Mouse (Mus musculus) myocyte (in vitro differentiated cells): Measurements from ENCODE around the gene Rbm47.

ENCODE experiments used
- CEBPB ChIP-seq: IDR thresholded peaks from 2 replicates; pipeline ENCODE4 v1.6.1; 2011; ENCODE audit warnings: mild to moderate bottlenecking, moderate library complexity; ENCODE audit not compliant: poor library complexity, insufficient read depth, severe bottlenecking
- E2F4 ChIP-seq: IDR thresholded peaks from one replicate; pipeline ENCODE4 v1.6.1; 2011; ENCODE audit warnings: mild to moderate bottlenecking, control low read depth, moderate library complexity; ENCODE audit not compliant: insufficient read depth
- MAX ChIP-seq: IDR thresholded peaks from one replicate; pipeline ENCODE4 v1.6.1; 2011; ENCODE audit warnings: low read depth, mild to moderate bottlenecking, control low read depth
- MYOG ChIP-seq, 3 experiments: IDR thresholded peaks; one replicate each; pipeline ENCODE4 v1.6.1; 2011; ENCODE audit warnings: control low read depth in 2 of 3, low read depth in 2 of 3, mild to moderate bottlenecking in 2 of 3; ENCODE audit not compliant: insufficient read length in 2 of 3, control insufficient read depth in 1 of 3, insufficient read depth in 1 of 3
- POLR2A ChIP-seq: IDR thresholded peaks from one replicate; pipeline ENCODE4 v1.6.1; 2011; ENCODE audit warnings: low read depth, mild to moderate bottlenecking, control low read depth, moderate library complexity; ENCODE audit not compliant: insufficient read length
- POLR2AphosphoS2 ChIP-seq: IDR thresholded peaks from one replicate; pipeline ENCODE4 v1.6.1; 2011; ENCODE audit warnings: low read depth, control low read depth; ENCODE audit not compliant: insufficient read length
- REST ChIP-seq: IDR thresholded peaks from one replicate; pipeline ENCODE4 v1.6.1; 2011; ENCODE audit warnings: mild to moderate bottlenecking, control low read depth, moderate library complexity; ENCODE audit not compliant: insufficient read depth, insufficient read length
- TCF12 ChIP-seq: IDR thresholded peaks from one replicate; pipeline ENCODE4 v1.6.1; 2011; ENCODE audit warnings: mild to moderate bottlenecking, control low read depth; ENCODE audit not compliant: poor library complexity, insufficient read depth, severe bottlenecking
- TCF3 ChIP-seq: IDR thresholded peaks from one replicate; pipeline ENCODE4 v1.6.1; 2011; ENCODE audit warnings: low read depth, control low read depth; ENCODE audit not compliant: insufficient read length
- USF1 ChIP-seq: IDR thresholded peaks from one replicate; pipeline ENCODE4 v1.6.1; 2011; ENCODE audit warnings: low read depth, mild to moderate bottlenecking, control low read depth, moderate library complexity

GRCm38 (mm10) chr5:66083350-66083749, 89.6 kb downstream of the Rbm47 start:
- TF ChIP-seq E2F4: no peak
- TF ChIP-seq CEBPB: no peak
- no peak for TF ChIP-seq POLR2A
- no peak for TF ChIP-seq USF1
- no peak for TF ChIP-seq TCF12
- TF ChIP-seq MYOG (IDR thresholded peaks at IDR 0.05; ENCODE audit: control insufficient read depth in 1 of 3, insufficient read depth in 1 of 3, insufficient read length in 2 of 3, low read depth in 2 of 3): no peak
- TF ChIP-seq TCF3: no peak
- no peak for TF ChIP-seq MAX
- TF ChIP-seq POLR2AphosphoS2: no peak
- no peak for TF ChIP-seq REST
